Mouse (Mus musculus): ENCODE measurements at regions not wholly inside any gene's neighbourhood (a gene's known extent, or its start where the extent isn't known, plus 50 kb on each side); places are given as distances from the start of the nearest gene placed in this dataset.
A peak's percentile ranks its signal among the peaks of the same experiment; 100 is the strongest.

DNA sequence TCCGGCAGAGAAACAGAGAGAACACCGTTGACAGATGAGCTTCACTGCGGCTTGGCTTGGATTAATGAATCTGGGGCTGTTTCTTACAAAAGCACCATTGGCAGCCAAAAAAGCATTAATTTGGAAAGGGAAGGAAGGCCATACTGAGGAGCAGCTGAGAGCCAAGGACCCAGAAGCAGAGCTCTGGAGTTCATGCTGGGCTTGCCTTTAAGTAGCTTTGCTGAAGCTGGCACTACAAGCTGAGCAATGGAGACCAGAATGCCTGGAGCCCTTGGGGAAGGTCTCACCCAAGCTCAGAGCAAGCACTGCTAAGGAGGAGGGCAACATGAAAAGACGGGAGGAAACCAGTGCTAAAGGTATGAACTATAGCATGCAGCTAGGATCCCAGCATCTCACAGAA, 95.7 kb downstream of the Tmem30b start:
- H3K27me3 ChIP-seq (ENCODE audit: control insufficient read depth in 1 of 2, insufficient read depth in 2 of 2, low read length in 2 of 2): peaks cover under 1 to 4% of the 10 kb centered on the region in 2 experiments; a peak in 2 of 4 replicates
- no peak overlapping the region for H3K9ac ChIP-seq (ENCODE audit: control insufficient read depth, low read depth, low read length, poor library complexity, severe bottlenecking)
- no peaks in the 10 kb centered on the region for H3K9me3 ChIP-seq (replicated peaks; ENCODE audit: insufficient read depth, low read length)
- TF ChIP-seq CHD2 (IDR thresholded peaks at IDR 0.05; ENCODE audit: low read length) (no peak), POLR2A (IDR thresholded peaks at IDR 0.05; ENCODE audit: control insufficient read depth in 1 of 2, insufficient read depth in 1 of 2, low read depth in 1 of 2, low read length in 2 of 2, poor library complexity in 1 of 2) (no peak), MAZ (IDR thresholded peaks at IDR 0.05; ENCODE audit: low read depth, low read length) (no peak)
- no peaks in the 10 kb centered on the region for H3K36me3 ChIP-seq (ENCODE audit: control insufficient read depth in 1 of 2, insufficient read depth in 2 of 2, low read length in 2 of 2)
- no peak overlapping the region for H3K4me3 ChIP-seq (ENCODE audit: control insufficient read depth in 1 of 2, insufficient read depth in 1 of 2, low read depth in 2 of 2, low read length in 2 of 2)
- H3K27ac ChIP-seq (ENCODE audit: control insufficient read depth, low read depth, low read length): no peak overlapping the region
- H3K79me2 ChIP-seq (ENCODE audit: control insufficient read depth, insufficient read depth, low read length, poor library complexity): no peaks in the 10 kb centered on the region
- DNase-seq (ENCODE audit: low read depth, low spot score): no peak
- H3K4me1 ChIP-seq (ENCODE audit: control insufficient read depth in 1 of 2, insufficient read depth in 2 of 2, low read length in 2 of 2): peaks cover 0 to 3% of the 10 kb centered on the region in 2 experiments; a peak in 1 of 4 replicates

GRCm38 (mm10) chr12:73449911-73450520, 96.2 kb downstream of the Tmem30b start:
- no peaks in the 10 kb centered on the region for H3K36me3 ChIP-seq (ENCODE audit: control insufficient read depth in 1 of 2, insufficient read depth in 2 of 2, low read length in 2 of 2)
- H3K27me3 ChIP-seq (ENCODE audit: control insufficient read depth in 1 of 2, insufficient read depth in 2 of 2, low read length in 2 of 2): peaks cover 0 to 4% of the 10 kb centered on the region in 2 experiments; a peak in 1 of 4 replicates
- H3K4me1 ChIP-seq (ENCODE audit: control insufficient read depth in 1 of 2, insufficient read depth in 2 of 2, low read length in 2 of 2): peaks cover 0 to 3% of the 10 kb centered on the region in 2 experiments; a peak in 1 of 4 replicates
- H3K9ac ChIP-seq (ENCODE audit: control insufficient read depth, low read depth, low read length, poor library complexity, severe bottlenecking): no peak overlapping the region
- no peak overlapping the region for H3K4me3 ChIP-seq (ENCODE audit: control insufficient read depth in 1 of 2, insufficient read depth in 1 of 2, low read depth in 2 of 2, low read length in 2 of 2)
- no peaks in the 10 kb centered on the region for H3K79me2 ChIP-seq (ENCODE audit: control insufficient read depth, insufficient read depth, low read length, poor library complexity)
- H3K9me3 ChIP-seq (replicated peaks; ENCODE audit: insufficient read depth, low read length): no peaks in the 10 kb centered on the region
- H3K27ac ChIP-seq (ENCODE audit: control insufficient read depth, low read depth, low read length): no peak overlapping the region
- peak; percentile 75 for DNase-seq (ENCODE audit: low read depth, low spot score)
- TF ChIP-seq MYB (IDR thresholded peaks at IDR 0.05; ENCODE audit: low read depth, low read length) (no peak), TCF12 (IDR thresholded peaks at IDR 0.05; ENCODE audit: low read depth, low read length) (no peak), BHLHE40 (IDR thresholded peaks at IDR 0.05; ENCODE audit: borderline replicate concordance, low read depth, low read length) (no peak), TAL1 (IDR thresholded peaks at IDR 0.05; ENCODE audit: low read length) (no peak), E2F4 (IDR thresholded peaks at IDR 0.05; ENCODE audit: borderline replicate concordance, low read depth, low read length) (no peak), MAZ (IDR thresholded peaks at IDR 0.05; ENCODE audit: low read depth, low read length) (no peak), ZC3H11A (IDR thresholded peaks at IDR 0.05; ENCODE audit: low read depth, low read length) (peak; percentile 94), POLR2AphosphoS2 (IDR thresholded peaks at IDR 0.05; ENCODE audit: low read length) (no peak), ZMIZ1 (IDR thresholded peaks at IDR 0.05; ENCODE audit: low read depth, low read length) (no peak), KAT2A (conservative IDR thresholded peaks at IDR 0.05; ENCODE audit: low read depth, low read length) (no peak), CHD1 (IDR thresholded peaks at IDR 0.05; ENCODE audit: low read depth, low read length) (no peak), NELFE (IDR thresholded peaks at IDR 0.05; ENCODE audit: low read depth, low read length) (no peak), ETS1 (IDR thresholded peaks at IDR 0.05; ENCODE audit: low read depth, low read length) (no peak), SMC3 (IDR thresholded peaks at IDR 0.05; ENCODE audit: low read depth, low read length) (peak; percentile 95), ZNF384 (IDR thresholded peaks at IDR 0.05; ENCODE audit: low read depth, low read length) (no peak), TBP (IDR thresholded peaks at IDR 0.05; ENCODE audit: low read depth, low read length) (no peak), RAD21 (IDR thresholded peaks at IDR 0.05; ENCODE audit: low read depth, low read length) (peak; percentile 90), MYC (IDR thresholded peaks at IDR 0.05; ENCODE audit: low read depth, low read length) (peak; percentile 96), ZKSCAN1 (IDR thresholded peaks at IDR 0.05; ENCODE audit: low read depth, low read length) (no peak), CTCF (IDR thresholded peaks at IDR 0.05 in 2 of 3, conservative IDR thresholded peaks at IDR 0.05 in 1 of 3; ENCODE audit: control insufficient read depth in 1 of 3, insufficient read depth in 1 of 3, low read depth in 2 of 3, low read length in 3 of 3, poor library complexity in 1 of 3, severe bottlenecking in 1 of 3) (peak; percentile 69 to 81 (median 73)), MAX (IDR thresholded peaks at IDR 0.05; ENCODE audit: low read length) (peak; percentile 76), RCOR1 (IDR thresholded peaks at IDR 0.05; ENCODE audit: low read depth, low read length) (no peak), UBTF (IDR thresholded peaks at IDR 0.05; ENCODE audit: borderline replicate concordance, insufficient read depth, low read depth, low read length) (no peak), POLR2AphosphoS5 (IDR thresholded peaks at IDR 0.05; ENCODE audit: borderline replicate concordance, low read depth, low read length) (no peak), SIN3A (IDR thresholded peaks at IDR 0.05; ENCODE audit: low read length) (no peak; the same call in 1 of the 2 replicates), GATA1 (IDR thresholded peaks at IDR 0.05; ENCODE audit: low read depth, low read length) (no peak), MXI1 (IDR thresholded peaks at IDR 0.05; ENCODE audit: low read depth, low read length) (no peak), USF2 (IDR thresholded peaks at IDR 0.05; ENCODE audit: borderline replicate concordance in 1 of 2, insufficient read depth in 1 of 2, low read depth in 1 of 2, low read length in 2 of 2) (no peak), CHD2 (IDR thresholded peaks at IDR 0.05; ENCODE audit: low read length) (no peak), USF1 (IDR thresholded peaks at IDR 0.05; ENCODE audit: low read depth, low read length) (no peak), GABPA (IDR thresholded peaks at IDR 0.05; ENCODE audit: low read depth, low read length) (no peak)

Data from MEL (cell line).